Mouse (Mus musculus) spleen, adult 2 months (tissue): ENCODE results near the gene Tmc4. TPM values are rescaled to one million over a fixed set of nuclear protein-coding genes. Genes with fewer than 3 reads are reported as not detected.
A peak's percentile ranks its signal among the peaks of the same experiment; 100 is the strongest.
"Not testable (repeated sequence)": the region's sequence is repeated elsewhere in the genome, so short reads cannot be mapped to it uniquely, and the experiment has no call there.

Source experiments
- DNase-seq, 2 experiments: peaks; one replicate each; pipeline versions ENCODE4 v3.0.0 to v3.0.0-alpha.2; 2012 to 2021; ENCODE audit warnings: low spot score in 2 of 2, low read depth in 1 of 2
- H3K27ac ChIP-seq: fragments of 200-500 bp; 2 replicates; pipeline ENCODE4 v1.5.1; 2012; ENCODE audit warnings: low read length, inconsistent platforms; ENCODE audit not compliant: insufficient read depth
- H3K27me3 ChIP-seq: fragments of 200-500 bp; 2 replicates; pipeline ENCODE4 v1.6.1; 2012; ENCODE audit warnings: mild to moderate bottlenecking, moderate library complexity, low read length, inconsistent platforms; ENCODE audit not compliant: control insufficient read depth, insufficient read depth
- H3K36me3 ChIP-seq: fragments of 200-500 bp; 2 replicates; pipeline ENCODE4 v1.6.1; 2012; ENCODE audit warnings: mild to moderate bottlenecking, low read length, inconsistent platforms; ENCODE audit not compliant: control insufficient read depth, insufficient read depth
- H3K4me1 ChIP-seq: fragments of 200-500 bp; 2 replicates; pipeline ENCODE4 v1.6.1; 2011; ENCODE audit warnings: inconsistent platforms; ENCODE audit not compliant: control insufficient read depth, insufficient read depth, insufficient read length
- H3K4me3 ChIP-seq: fragments of 200-500 bp; 2 replicates; pipeline ENCODE4 v1.5.1; 2011; ENCODE audit warnings: mild to moderate bottlenecking, inconsistent platforms; ENCODE audit not compliant: insufficient read depth, insufficient read length; ENCODE audit errors: extremely low read depth
- CTCF ChIP-seq: fragments of 200-500 bp; IDR thresholded peaks from 2 replicates; pipeline ENCODE4 v1.5.1; 2011; ENCODE audit warnings: mild to moderate bottlenecking, inconsistent platforms; ENCODE audit not compliant: insufficient read depth, insufficient read length, insufficient replicate concordance; ENCODE audit errors: extremely low read depth
- POLR2A ChIP-seq: fragments of 200-500 bp; IDR thresholded peaks from 2 replicates; pipeline ENCODE4 v1.6.1; 2011; ENCODE audit warnings: low read depth, low read length, inconsistent platforms
- WGBS: fragments of 180-500 bp; shearing (Covaris S2); methylation state at CpG from one replicate; pipeline ENCODE4 v1.1.7; 2018; 5-methylcytosine and 5-hydroxymethylcytosine counted together
- polyA plus RNA-seq: library from polyadenylated mRNA; depleted of rRNA; stranded (reverse); fragments of >200 nt; gene quantifications from 2 replicates; pipeline ENCODE4 v1.2.3, GENCODE M21; 2012

Tmc4 gene
- polyA plus RNA-seq, 1 experiment = 7.6 TPM

DNA sequence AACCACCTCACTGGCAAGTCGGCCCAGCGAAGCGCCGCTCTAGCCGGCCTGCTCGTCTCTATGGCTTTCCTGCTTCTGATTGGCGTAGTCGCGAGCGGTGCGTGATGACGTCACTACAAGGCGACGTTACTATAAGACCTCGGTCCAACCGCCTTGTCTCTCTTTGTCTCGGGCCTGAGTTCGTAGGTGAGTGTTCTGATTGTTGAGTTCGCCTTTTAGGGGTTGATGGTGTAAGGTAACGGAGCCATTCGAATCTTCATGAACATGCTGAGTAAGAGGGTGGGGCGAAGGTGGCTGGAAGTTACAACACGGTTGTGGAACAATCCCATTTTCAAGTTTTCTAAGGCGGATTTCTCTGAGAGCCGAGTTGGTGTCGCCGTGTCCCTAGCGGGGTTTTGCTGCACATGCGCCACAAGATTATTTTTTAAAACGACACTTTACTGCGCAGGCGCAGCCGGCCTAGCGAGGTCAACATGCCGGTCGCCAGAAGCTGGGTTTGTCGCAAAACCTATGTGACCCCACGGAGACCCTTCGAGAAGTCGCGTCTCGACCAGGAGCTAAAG, 26.6 kb upstream of the Tmc4 start, which contains the start of gene Rps9:
Rps9 (plus strand) TSS at position 115 of the 563 bp plus-strand sequence.
- DNase-seq = peak; percentile 94 to 96
- Histone ChIP-seq H3K27ac (peak within 1 kb of the TSS; percentile 91), H3K4me3 (peak within 1 kb of the TSS; percentile 78), H3K4me1 (peaks cover 5% of the 10 kb centered on the region; the same call in 1 of the 2 replicates), H3K27me3 (no peaks in the 10 kb centered on the region), H3K36me3 (peaks cover 21% of the 10 kb centered on the region)
- TF ChIP-seq CTCF (no peak), POLR2A (peak; percentile 99)
- 1% methylated on average over 42 of the region's 42 CpGs for WGBS

DNA sequence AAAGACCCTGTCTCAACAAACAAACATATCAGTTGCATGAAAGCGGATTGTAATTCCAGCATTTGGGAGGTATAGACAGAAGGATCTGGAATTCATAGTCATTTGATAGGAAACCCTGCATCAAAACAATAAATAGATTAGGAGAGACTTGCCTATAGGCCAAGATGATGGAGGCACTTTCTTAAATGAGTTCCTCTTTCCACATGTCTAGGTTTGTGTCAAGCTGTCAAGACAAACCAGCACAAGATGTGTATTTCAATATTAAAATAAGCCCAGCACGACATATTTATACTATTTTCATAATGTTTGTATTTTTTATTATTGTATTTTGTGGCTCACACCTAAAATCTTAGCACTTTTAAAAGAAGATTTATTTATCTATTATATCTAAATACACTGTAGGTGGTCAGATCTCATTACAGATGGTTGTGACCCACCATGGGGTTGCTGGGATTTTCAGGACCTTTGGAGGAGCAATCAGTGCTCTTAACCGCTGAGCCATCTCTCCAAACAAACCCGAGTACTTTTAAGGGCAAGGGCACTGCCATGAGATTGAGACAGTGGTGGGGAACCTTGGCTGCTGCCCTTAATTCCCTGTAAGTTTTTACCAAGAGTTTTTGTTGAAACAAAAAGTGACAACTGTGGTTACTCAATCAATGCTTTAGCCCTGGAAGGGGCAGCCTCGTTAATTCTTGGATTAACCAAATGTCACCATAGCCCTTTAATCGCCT, 26.0 kb upstream of the Tmc4 start:
- Histone ChIP-seq H3K4me1 (peaks cover 5% of the 10 kb centered on the region; the same call in 1 of the 2 replicates), H3K27ac (peak overlapping the region; percentile 46), H3K27me3 (no peaks in the 10 kb centered on the region), H3K4me3 (no peak overlapping the region), H3K36me3 (peaks cover 23% of the 10 kb centered on the region)
- no peak for TF ChIP-seq CTCF
- TF ChIP-seq POLR2A = no peak
- DNase-seq = peak in 1 of 2 experiments; percentile 23
- WGBS = 17% methylated on average over 6 of the region's 6 CpGs

DNA sequence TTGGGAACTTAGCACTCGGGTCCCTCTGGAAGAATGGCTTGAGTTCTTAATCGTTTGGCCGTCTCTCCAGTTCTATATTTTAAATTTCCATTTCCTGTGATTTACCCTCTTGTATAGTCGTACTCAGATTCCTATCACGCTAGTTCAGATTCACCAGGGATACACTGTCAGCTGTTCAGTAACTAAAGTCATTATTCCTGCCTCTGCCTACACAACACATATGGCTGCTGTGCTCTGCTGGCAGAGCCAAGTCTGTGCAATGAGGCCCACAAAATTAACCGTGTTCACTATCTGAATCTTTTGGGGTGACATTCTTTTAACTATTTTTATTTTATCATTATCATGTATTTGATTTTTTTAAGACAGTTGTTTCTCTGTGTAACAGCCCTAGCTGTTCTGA, 21.1 kb upstream of the Tmc4 start:
- Histone ChIP-seq H3K36me3 (peaks cover 11% of the 10 kb centered on the region; the same call in 1 of the 2 replicates), H3K4me3 (no peak overlapping the region), H3K27me3 (no peaks in the 10 kb centered on the region), H3K27ac (no peak overlapping the region), H3K4me1 (peaks cover 1% of the 10 kb centered on the region; the same call in 1 of the 2 replicates)
- no peak for DNase-seq
- TF ChIP-seq CTCF (no peak), POLR2A (no peak)
- WGBS = 93% methylated on average over 6 of the region's 6 CpGs

DNA sequence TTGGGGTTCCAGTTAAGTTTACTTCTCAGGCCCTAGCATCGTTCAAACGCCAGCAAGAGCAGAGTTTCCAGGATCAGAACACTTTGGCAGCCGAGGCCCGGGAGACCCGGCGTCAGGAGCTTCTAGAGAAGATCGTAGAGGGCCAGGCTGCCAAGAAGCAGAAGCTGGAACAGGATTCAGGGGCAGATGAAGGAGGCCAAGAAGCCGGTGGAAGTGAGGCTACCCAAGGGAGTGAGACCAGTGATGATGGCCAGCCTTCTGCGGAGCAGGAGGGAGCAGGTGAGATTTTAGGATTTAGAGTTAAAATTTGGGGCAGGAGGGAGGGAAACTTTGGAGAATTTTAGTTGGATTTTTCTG, 17.6 kb upstream of the Tmc4 start:
- peak overlapping the region; percentile 72; the same call in 1 of the 2 replicates for H3K4me3 ChIP-seq
- H3K36me3 ChIP-seq = peaks cover 11% of the 10 kb centered on the region; the same call in 1 of the 2 replicates
- peak overlapping the region; percentile 26 for H3K27ac ChIP-seq
- not testable (repeated sequence) for H3K27me3 ChIP-seq, DNase-seq, H3K4me1 ChIP-seq
- 6% methylated on average over 9 of the region's 9 CpGs for WGBS

DNA sequence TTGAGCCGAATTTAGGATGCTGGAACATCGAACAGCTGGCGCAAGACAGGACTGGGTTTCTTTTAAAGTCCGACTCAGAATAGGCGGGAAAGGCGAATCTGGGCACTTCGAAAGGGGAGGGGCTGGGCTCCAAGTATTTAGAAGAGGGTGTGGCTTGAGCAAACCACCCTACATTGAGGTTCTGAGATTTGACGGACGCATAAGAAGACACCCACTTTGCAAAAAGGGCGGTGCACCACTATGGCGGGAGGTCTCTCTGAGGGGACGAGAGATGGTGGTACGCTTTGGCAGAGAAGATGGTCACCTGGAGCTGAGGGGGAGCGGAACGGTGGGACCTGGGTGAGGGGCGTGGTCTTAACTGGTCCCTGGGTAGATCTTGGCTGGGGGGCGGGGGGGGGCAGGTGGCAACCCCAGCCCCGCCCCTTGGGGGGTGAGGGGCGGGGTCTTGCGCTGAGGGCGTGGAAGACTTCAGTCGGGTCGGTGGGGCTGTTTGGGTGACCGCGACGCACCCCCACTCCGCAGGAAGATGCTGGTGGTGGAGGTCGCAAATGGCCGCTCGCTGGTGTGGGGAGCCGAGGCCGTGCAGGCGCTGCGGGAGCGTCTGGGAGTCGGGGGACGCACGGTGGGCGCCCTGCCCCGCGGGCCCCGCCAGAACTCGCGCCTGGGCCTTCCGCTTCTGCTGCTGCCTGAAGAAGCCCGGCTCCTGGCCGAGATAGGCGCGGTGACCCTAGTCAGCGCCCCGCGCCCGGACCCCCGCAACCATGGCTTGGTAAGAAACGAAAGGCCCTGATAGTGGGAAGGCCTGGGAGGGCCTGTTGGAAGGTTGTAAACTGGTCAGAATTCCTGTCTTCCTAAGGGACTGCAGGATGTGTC, 17.0 kb upstream of the Tmc4 start:
- WGBS = 2% methylated on average over 53 of the region's 55 CpGs
- peak; percentile 64 to 83 for DNase-seq
- Histone ChIP-seq H3K27me3 (no peaks in the 10 kb centered on the region), H3K27ac (peak overlapping the region; percentile 92), H3K4me1 (peaks cover 6% of the 10 kb centered on the region; the same call in 1 of the 2 replicates), H3K4me3 (peak overlapping the region; percentile 72), H3K36me3 (peaks cover 11% of the 10 kb centered on the region; the same call in 1 of the 2 replicates)
- no peak for TF ChIP-seq CTCF
- TF ChIP-seq POLR2A = no peak

DNA sequence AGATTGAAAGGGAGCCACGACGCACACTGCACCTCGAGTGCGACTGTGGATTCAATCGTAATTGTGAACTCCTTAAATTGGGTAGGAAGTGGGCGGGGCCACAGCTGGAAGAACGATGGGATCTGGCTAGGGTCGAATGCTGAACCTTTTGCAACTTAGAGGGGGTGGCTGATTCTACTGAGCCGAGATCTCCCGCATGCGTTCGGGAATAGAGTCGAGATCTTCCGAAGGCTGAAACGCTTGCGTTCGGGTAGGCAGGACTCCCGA, 16.4 kb upstream of the Tmc4 start:
- Histone ChIP-seq H3K4me1 (peaks cover 6% of the 10 kb centered on the region; the same call in 1 of the 2 replicates), H3K36me3 (peaks cover 8% of the 10 kb centered on the region; the same call in 1 of the 2 replicates), H3K27ac (peak overlapping the region; percentile 92), H3K27me3 (no peaks in the 10 kb centered on the region), H3K4me3 (peak overlapping the region; percentile 72)
- TF ChIP-seq POLR2A (no peak; the same call in 1 of the 2 replicates), CTCF (no peak)
- DNase-seq = no peak
- WGBS = under 1% methylated on average over 18 of the region's 18 CpGs
